Mouse (Mus musculus) ES-Bruce4 (cell line): Measurements from ENCODE around the gene Tada1. TPM values are rescaled to one million over a fixed set of nuclear protein-coding genes. Genes with fewer than 3 reads are reported as not detected.

ENCODE experiments used
- H3K27ac ChIP-seq: 2 replicates; pipeline ENCODE4 v1.5.1; 2012; ENCODE audit warnings: low read length, inconsistent platforms; ENCODE audit not compliant: insufficient read depth
- H3K27me3 ChIP-seq: 2 replicates; pipeline ENCODE4 v1.6.1; 2012; ENCODE audit warnings: mild to moderate bottlenecking, low read length, inconsistent platforms; ENCODE audit not compliant: control insufficient read depth, poor library complexity, insufficient read depth, severe bottlenecking
- H3K36me3 ChIP-seq: 2 replicates; pipeline ENCODE4 v1.6.1; 2012; ENCODE audit warnings: inconsistent platforms, mild to moderate bottlenecking, low read length, moderate library complexity; ENCODE audit not compliant: control insufficient read depth, poor library complexity, insufficient read depth, severe bottlenecking
- H3K4me1 ChIP-seq: one replicate; pipeline ENCODE4 v1.8.1; 2011; ENCODE audit warnings: low read length; ENCODE audit not compliant: control insufficient read depth, insufficient read depth
- H3K4me3 ChIP-seq: 2 replicates; pipeline ENCODE4 v1.5.1; 2011; ENCODE audit warnings: low read depth, mild to moderate bottlenecking, low read length
- H3K9ac ChIP-seq: 2 replicates; pipeline ENCODE4 v1.6.1; 2012; ENCODE audit warnings: low read depth, mild to moderate bottlenecking, inconsistent platforms; ENCODE audit not compliant: poor library complexity, severe bottlenecking
- H3K9me3 ChIP-seq: replicated peaks from 2 replicates; pipeline ENCODE4 v1.6.1; 2012; ENCODE audit warnings: mild to moderate bottlenecking, low read length, inconsistent platforms; ENCODE audit not compliant: control insufficient read depth, poor library complexity, insufficient read depth, severe bottlenecking
- CTCF ChIP-seq: IDR thresholded peaks from one replicate; pipeline ENCODE4 v1.8.1; 2011; ENCODE audit warnings: low read depth, low read length
- EP300 ChIP-seq: IDR thresholded peaks from 2 replicates; pipeline ENCODE4 v1.6.1; 2011; ENCODE audit warnings: low read depth, low read length; ENCODE audit not compliant: insufficient read depth
- POLR2A ChIP-seq: IDR thresholded peaks from one replicate; pipeline ENCODE4 v1.8.1; 2011; ENCODE audit warnings: low read length; ENCODE audit not compliant: insufficient read depth
- polyA plus RNA-seq: library from polyadenylated mRNA; stranded (reverse); fragments of >200 nt; gene quantifications from 2 replicates; pipeline ENCODE4 v1.2.4, GENCODE M21; 2011; ENCODE audit warnings: low read depth; ENCODE audit not compliant: missing spikeins, insufficient read depth, insufficient read length

Gene Tada1
- polyA plus RNA-seq = 3.7 and 4.7 TPM in 2 replicates

DNA sequence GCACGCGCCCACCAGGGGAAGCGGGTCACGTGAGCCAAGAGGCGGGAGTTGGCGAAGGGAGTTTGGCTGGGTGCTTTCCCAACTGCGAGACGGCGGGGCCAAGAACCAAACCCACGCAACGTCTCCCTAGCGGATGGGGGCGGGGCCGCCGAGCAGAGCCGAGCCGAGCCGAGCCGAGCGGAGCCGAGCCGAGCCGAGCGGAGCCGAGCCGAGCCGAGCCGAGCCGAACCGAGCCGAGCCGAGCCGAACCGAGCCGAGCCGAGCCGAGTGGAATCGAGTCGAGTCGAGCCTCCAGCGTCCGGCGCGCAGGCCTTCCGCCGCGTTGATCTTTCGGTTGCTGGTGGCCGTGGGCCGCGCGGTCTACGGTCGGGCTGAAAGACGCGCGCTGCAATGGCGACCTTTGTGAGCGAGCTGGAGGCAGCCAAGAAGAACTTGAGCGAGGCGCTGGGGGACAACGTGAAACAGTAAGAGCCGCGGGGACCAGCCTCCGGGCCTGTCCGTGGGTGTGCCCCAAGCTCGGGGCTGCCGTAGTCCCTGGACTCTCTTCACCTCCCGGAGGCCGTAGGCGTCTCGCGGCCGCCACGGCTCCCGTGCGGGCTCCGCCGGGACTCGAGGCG, at the start of gene Tada1:
Gene Tada1 (plus strand): TSS at position 85 of the 617 bp plus-strand sequence.
- no peaks in the 10 kb centered on the region for H3K4me1 ChIP-seq
- TF ChIP-seq POLR2A (no peak), EP300 (no peak), CTCF (no peak)
- H3K27ac ChIP-seq = no peak within 1 kb of the TSS
- H3K27me3 ChIP-seq = peaks cover 1% of the 10 kb centered on the region; the same call in 1 of the 2 replicates
- no peaks in the 10 kb centered on the region for H3K9me3 ChIP-seq
- H3K4me3 ChIP-seq = peak within 1 kb of the TSS; percentile 66
- H3K9ac ChIP-seq = peak within 1 kb of the TSS; percentile 57
- H3K36me3 ChIP-seq = no peaks in the 10 kb centered on the region

DNA sequence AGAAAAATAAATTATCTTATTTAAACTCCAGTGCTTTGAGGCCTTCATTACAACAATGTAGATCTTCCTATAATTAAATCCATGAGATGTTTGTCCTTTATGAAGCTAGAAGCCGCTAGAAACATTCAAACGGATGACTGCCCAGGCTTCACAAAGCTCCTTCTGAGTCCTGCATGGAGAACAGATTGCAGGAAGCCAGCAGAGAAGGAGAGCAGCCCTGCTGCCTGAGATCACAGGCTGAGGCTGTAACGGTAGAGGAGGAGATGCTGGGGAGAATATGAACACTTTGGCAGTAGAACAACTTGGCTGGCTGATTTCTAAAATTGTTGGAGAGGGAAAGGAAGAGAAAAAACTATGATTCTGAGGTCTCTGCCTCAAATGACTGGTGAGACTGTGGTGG, 48.1 kb upstream of the Tada1 start:
- no peaks in the 10 kb centered on the region for H3K36me3 ChIP-seq
- no peaks in the 10 kb centered on the region; the same call in 1 of the 2 replicates for H3K27me3 ChIP-seq
- no peak overlapping the region for H3K4me3 ChIP-seq
- H3K4me1 ChIP-seq = no peaks in the 10 kb centered on the region
- no peak overlapping the region for H3K27ac ChIP-seq
- H3K9me3 ChIP-seq = 0 out of 2 replicates have a peak, but pooled peaks cover 2% of the 10 kb centered on the region
- no peak overlapping the region for H3K9ac ChIP-seq
- TF ChIP-seq CTCF (no peak), EP300 (no peak), POLR2A (no peak)

DNA sequence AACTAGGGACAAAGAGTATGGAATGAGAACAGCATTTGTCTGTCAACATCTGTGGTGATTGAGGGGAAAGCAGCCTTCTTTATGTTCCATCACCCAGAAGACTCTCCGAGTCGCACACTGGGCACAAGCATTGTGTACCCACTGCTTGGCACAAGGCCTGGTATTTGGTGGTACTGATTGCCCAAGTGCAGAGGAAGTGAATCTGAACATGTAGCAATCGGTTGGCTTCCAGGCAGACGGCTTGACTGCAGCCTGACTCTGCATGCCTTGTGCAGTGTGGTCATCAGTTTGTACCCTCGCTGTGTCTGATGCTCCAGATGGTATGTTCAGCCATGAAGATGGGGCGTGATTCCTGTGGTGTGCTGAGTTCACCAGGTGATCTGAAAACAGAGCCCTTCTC, 39.8 kb upstream of the Tada1 start:
- Histone ChIP-seq H3K9ac (no peak overlapping the region), H3K4me3 (no peak overlapping the region), H3K9me3 (no peaks in the 10 kb centered on the region), H3K4me1 (no peaks in the 10 kb centered on the region), H3K27ac (no peak overlapping the region), H3K36me3 (no peaks in the 10 kb centered on the region), H3K27me3 (no peaks in the 10 kb centered on the region)
- TF ChIP-seq EP300 (no peak), CTCF (no peak)

DNA sequence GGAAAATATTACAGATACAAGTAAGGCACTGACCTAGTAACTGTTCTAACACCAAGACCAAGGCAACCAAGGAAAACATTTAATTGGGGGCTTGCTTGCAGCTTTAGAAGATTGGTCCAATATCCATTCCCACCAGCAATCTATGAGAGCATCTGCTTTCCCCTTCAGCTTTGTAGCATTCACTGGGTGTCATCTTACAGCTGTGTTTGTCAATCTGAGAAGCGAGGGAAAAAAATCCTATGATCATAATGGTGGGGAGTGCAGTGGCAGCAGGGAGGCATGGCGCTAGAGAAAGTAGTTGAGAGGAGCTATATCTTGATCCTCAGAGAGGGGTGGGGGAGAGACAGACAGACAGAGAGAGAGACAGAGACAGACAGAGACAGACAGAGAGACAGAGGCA, 36.8 kb upstream of the Tada1 start:
- H3K4me1 ChIP-seq = no peaks in the 10 kb centered on the region
- no peak overlapping the region for H3K4me3 ChIP-seq
- no peaks in the 10 kb centered on the region for H3K36me3 ChIP-seq
- no peak overlapping the region for H3K9ac ChIP-seq
- H3K27ac ChIP-seq = no peak overlapping the region
- no peak for TF ChIP-seq CTCF
- TF ChIP-seq EP300 = no peak
- no peak for TF ChIP-seq POLR2A
- no peaks in the 10 kb centered on the region for H3K27me3 ChIP-seq
- H3K9me3 ChIP-seq = no peaks in the 10 kb centered on the region

DNA sequence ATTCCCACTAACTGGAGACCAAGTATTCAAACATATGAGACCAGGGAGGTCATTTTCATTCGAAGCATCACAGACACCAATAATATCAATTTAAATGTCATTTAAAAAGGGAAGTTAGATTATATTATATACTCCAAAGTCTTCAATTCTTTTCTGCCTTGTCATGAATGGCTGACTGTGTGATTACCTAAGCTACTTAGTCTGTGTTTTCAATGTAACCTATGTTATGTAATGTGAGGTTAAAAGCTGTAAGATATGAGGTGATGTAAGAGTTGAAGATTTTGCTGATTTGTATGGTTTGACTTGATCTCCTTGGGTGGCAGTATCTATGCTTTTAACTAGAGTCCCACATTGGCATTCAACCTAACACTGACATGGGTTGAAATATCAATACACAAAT, 36.4 kb upstream of the Tada1 start:
- H3K27me3 ChIP-seq = no peaks in the 10 kb centered on the region
- no peaks in the 10 kb centered on the region for H3K9me3 ChIP-seq
- no peaks in the 10 kb centered on the region for H3K4me1 ChIP-seq
- no peaks in the 10 kb centered on the region for H3K36me3 ChIP-seq
- no peak overlapping the region for H3K27ac ChIP-seq
- no peak overlapping the region for H3K4me3 ChIP-seq
- TF ChIP-seq CTCF (no peak), POLR2A (no peak), EP300 (no peak)
- no peak overlapping the region for H3K9ac ChIP-seq

DNA sequence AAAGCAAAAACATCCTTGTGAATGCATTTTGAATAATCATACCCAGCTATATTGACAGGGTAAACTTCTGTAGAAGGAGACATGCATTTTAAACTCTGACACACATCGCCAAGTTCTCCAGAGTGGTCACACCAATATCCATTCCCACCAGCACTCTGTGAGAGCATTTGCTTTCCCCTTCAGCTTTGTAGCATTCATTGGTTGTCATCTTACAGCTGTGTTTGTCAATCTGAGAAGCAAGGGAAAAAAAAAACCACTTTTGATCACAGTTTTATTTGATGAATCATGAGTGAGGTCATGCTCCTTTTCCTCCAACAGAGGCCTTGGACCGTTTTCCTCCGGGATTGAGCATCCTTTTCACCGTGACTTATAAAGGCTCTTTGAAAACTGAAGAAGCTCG, 35.3 kb upstream of the Tada1 start:
- H3K36me3 ChIP-seq = no peaks in the 10 kb centered on the region
- H3K27ac ChIP-seq = no peak overlapping the region
- H3K4me3 ChIP-seq = no peak overlapping the region
- no peaks in the 10 kb centered on the region for H3K9me3 ChIP-seq
- no peak overlapping the region for H3K9ac ChIP-seq
- no peaks in the 10 kb centered on the region for H3K27me3 ChIP-seq
- H3K4me1 ChIP-seq = no peaks in the 10 kb centered on the region
- no peak for TF ChIP-seq CTCF
- TF ChIP-seq POLR2A = no peak
- TF ChIP-seq EP300 = no peak
